Mouse (Mus musculus) heart, adult 11 months (tissue): ENCODE results near the gene Vti1a.

Experiments used
- DNase-seq: peaks from one replicate; pipeline ENCODE4 v3.0.0; 2022

The Vti1a gene

DNA sequence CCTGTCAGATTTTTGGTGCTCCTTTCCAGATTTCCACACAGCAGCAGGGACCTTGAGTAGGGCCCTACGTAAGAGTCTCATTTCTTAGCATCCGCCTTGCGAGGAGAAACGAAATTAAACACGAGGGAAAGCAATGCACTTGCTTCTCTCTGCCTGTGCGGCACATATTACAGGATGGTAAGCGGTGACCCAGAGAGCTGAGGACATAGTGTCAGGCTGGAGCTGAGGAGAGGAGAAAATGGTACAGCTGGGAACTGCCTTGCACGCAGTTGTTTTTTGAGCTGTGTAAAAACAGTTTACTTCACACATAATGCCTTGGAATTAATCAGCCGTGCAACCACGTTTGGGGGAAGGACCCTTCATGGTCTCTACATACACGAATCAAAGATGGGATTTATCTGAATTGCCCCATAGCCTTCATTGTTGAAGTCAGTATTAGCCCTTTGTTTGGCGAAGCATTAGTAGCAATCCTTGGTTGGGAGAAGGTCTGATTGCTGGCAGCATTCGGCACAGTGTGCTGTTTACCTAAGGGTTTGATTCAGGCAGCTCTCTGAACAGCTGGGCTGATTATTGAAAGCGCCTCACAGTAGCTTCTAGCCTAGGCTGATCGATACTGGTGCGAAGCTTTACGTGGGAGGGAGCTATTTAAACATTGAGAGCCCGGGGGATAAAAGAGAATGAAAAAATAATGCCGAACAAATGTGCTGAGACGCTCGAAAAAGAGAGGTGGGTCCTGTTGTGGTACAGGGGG is 153.4 kb downstream of the Vti1a start:
- peak; percentile 66 for DNase-seq

DNA sequence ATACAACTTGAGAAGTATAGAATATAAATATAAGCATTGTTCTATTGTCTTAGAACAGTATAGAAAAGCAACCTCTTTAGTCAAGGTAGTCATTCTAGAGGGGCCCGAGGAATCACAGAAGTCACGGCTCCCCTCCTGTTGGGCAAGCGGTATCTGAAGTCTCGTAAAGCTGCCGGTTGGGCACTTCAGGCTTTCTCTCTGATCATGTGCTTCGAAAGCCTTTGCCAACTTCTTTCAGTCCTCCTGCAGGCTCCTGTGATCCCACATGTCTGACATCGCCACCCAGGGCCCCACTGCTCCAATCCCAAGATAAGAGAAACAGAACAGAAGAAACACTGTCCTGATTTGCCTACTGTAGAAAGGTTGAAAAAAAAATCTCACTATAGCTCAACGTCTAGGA is 156.5 kb downstream of the Vti1a start:
- DNase-seq = peak; percentile 59

DNA sequence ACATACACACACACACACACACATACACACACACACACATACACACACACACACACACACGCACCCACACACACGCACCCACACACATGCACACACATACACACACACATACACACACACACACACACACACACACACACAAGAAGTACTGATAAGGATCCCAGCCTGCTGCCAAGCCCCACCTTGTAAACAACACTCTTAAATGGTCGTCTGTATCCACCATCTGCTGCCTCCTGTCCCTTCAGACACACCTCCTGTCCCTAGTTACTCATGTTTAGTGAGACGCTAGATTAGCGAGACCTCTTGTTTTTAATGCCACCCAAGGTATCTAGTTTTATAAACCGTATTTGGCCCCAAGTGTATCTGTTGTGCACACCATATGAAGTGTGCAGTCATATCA is 158.1 kb downstream of the Vti1a start:
- DNase-seq = peak; percentile 43

DNA sequence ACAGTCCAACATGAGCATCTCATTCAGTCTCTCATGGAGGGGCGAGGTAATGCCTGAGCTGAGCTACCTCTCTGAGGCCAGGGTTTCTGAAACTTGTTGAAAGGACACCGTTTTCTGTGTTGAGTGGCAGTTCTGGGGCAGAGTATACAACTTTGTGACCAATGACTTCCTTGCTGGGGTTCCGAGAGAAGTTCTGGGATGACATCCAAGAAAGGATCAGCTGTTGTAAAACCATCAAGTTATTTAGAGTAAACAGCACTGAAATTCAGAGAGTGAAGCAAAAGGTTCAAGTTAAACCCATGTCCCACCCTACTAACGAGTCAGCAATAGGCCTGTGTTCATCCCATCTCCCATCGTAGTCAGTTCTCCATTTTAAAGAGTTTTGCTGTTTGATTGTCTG is 164.4 kb downstream of the Vti1a start:
- peak; percentile 27 for DNase-seq

DNA sequence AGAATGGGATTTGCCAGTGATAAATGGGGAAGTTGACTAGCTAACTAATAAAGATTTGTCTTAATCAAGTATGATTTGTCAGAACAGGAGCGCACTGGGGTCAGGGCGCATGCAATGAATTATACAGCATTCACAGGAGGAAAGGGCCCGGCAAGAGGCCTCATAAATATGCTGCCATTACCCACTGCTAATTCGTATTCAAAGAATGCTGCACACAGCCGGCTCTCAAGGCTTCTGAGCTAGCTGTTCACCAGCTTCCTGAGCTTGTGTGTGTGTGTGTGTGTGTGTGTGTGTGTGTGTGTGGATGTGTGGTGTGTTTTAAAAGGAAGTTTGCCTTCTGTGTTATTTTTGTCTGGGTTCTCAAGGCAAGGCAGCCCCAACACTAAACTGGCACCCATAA is 165.2 kb downstream of the Vti1a start:
- peak; percentile 61 for DNase-seq

DNA sequence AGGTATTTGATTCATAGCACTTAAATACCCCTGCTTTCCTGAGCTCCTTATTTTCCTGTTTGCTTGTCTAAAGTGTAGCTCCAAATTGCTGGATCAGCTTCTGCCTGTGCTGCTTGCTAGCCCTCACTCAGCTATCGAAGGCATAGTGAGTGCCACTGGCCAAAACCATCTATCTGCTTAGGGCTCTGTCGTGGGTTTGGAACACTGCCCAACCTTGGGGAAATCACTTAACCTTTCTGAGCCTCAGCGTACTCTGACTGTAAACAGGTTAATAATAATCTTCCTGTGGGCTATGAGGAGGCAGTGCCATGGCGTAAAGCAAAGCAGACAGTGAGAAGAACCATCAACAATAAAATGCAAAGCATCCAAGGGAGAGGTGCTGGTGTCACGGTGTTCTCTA is 167.4 kb downstream of the Vti1a start:
- DNase-seq = peak; percentile 41

DNA sequence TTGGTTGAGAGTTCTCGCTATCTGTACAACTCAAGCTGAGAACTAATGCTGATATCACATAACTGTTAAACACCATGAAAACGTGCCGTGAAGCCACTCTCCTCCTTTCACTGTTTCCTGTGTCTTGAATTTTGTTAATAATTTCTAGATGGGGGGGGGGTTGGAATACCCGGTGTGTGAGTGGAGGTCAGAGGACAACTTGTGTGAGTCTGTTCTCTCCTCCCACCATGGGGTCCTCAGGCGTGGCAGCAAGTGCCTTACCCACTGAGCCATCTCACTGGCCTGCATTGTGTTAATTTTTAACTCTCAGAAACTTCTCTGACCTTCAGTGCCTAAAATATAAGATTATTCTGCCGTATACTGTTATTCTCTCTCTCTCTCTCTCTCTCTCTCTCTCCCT is 168.5 kb downstream of the Vti1a start:
- no peak for DNase-seq

DNA sequence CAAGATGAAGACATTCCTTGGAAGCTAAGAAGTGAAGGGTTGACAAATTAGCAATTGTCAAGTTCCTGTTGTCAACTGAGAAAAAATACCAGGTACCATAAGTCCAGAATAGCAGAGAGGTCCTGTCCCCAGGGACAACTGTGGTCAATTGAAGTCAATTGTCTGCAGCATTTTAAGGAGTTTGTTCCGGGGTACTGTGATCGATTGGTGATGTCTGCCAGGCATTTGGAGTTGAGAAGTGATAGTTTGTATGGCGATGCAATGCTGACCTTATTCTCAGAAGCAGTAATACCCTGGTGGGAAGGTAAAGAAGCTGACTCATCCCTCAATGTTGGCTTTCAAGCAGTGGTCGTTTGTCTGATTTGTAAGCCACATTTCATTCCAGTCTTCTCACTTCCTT is 170.4 kb downstream of the Vti1a start:
- no peak for DNase-seq

DNA sequence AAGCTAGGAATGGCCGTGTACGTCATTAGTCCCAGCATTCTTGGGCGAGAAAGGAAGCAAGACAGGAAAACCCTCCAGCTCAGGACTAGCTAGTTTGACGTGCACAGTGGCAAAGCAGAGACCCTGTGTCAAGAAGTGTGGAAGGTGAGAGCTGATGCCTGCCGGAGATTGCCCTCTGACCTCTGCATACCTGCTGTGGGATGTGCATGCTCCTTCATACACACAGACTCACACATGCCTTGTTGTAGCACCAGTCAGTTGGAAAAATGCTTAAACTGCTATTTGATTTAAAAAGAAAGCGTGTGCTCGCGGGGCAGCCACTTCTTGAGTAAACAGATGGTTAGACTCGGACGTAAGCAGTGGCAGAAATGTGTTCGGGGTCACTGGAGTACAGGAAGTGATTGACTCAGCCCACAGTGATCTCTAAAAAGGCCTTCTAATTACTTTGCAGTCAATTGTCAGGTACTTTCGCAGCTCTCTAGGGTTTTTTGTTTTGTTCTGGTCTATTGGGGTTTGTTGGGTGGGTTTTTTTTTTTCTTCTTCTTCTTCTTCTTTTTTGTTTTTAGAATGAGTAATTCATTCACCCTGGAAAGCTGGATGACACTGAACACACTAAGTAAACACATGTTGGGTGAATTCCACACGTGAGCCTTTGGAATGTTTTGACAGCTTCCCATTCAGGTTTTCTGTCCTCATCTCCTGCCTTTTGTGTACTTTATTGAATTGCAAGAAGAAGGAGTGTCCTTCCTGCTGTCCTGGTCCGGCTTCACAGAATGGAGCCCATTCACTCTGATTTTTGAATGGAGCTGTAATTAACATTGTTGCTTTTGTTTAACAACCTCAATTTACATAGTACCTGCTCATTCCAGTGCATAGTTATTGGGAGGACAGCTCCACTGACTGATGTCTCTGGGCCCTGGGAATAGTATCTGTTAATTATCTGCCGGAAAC is 175.3 kb downstream of the Vti1a start:
- DNase-seq = peak; percentile 85

DNA sequence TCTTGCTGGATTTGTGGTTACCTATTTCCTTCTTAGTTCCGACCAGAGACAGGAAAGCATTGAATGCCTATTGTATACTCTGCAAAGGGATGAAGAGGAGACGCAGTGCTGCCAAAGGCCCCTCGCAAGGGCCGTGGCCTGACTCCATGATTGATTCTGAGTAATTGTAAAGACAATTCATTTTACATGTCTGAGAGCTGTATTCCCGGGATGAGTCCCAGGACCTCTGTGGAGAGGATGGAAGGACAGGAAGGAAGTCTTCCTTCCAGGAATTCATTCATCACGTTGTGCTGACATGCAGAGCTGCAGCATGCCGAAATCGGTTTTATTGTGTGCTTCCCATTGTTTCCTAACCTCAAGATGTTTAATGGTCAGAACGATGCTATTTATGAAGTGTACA is 180.2 kb downstream of the Vti1a start:
- DNase-seq = peak; percentile 83

DNA sequence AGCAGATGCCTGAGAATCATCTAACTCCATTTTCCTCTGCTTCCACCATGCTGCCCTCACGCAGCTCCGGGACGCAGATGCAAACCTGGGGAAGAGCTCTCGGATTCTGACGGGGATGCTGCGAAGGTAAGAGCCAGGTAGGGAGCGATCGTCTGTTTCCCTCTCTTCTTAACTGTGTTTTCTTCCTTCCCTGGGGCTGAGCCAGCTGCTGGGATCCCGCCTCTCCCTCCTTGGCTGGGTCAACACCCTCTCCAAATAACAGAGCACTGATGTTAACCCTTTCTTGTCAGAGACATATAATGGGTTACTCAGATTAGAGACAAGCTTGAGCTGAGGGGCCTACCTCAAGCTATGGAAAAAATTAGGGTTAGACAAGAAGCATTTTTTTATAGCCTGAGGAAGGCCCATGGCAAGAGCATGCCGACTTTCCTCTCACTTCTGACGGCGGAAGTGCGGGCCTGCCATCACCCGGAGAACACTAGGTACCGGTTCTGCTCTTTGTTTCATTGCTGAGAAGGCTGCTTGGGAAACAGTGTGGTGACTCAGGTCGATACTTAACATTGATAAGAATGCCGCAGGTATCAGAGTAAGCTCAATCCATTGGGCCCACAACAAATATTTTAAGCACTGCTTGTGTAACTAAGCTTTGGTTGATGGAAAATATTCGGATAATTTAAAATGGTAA is 183.2 kb downstream of the Vti1a start:
- DNase-seq = peak; percentile 61

DNA sequence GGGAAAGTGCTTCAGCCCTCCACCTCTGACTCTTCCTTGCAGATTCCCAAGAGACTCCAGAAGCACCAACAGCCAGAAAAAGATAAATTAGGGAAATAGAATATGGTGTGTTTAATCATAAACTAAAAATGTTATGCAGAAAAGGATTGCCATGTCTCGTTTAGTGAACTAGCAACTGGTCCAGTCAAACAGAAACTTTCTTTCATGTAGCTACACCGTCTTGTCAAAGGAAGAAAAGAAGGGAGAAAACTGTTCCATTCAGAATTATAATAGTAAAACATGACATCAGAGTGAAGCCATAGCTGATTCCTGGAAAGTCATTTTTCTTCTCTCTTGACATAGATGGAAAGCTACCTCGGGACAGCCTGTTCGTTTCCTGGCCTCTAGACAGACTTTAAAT is 185.9 kb downstream of the Vti1a start:
- DNase-seq = no peak

DNA sequence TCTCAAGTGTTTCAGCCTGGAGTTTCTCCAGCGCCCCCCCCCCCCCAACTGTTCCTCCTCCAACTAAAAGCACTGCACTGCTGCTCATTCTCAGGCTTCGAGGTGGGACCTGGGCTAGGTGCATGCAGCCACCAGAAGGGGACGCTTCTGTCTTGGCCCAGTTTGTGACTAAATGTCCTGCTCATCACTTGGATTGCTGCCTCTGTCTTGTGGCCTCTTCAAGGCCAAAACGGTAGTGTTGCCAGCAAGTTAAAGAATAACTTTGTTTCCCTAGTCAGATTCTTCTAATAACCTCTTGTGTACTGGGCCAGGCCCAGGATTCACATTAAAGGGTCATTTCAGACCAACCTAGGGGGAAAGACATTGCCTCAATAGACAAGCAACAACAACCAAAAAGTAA is 187.7 kb downstream of the Vti1a start:
- DNase-seq = no peak

DNA sequence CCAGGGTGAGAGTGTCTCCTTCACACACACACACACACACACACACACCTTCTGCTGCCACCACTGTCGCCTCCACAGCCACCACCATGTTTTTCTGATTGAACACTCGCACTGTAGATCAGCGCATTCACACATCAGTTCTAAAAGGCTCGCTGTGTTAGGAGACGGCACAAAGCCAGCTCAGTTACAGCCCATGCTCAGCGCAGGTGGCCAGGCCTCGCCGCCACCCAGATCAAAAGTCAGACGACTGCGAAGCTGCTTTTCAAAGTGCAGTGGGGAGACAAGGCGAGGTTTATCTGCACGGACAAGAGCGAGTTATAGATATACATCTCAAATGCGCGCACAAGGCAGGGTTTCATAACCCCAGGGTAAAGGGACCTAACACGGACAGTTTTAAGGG is 191.7 kb downstream of the Vti1a start:
- no peak for DNase-seq

DNA sequence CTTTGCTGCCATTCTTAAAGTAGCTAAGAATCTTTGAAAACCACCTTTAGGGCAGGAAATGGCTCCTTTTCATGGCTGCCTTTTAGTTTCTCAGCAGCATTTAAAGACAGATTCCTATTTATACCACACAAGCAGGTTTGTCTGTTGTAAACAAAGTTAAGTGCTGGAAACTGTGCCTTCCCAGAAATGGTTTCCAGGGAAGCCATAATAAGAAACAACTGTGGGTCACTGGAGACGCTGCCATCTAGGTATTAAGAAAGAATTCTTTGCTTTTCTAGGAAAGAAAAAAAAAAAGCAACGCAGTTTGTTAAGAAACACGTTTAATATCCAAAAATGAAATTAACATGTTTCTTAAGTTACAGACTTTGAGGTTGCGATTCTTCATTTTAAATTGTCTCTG is 192.1 kb downstream of the Vti1a start:
- no peak for DNase-seq

DNA sequence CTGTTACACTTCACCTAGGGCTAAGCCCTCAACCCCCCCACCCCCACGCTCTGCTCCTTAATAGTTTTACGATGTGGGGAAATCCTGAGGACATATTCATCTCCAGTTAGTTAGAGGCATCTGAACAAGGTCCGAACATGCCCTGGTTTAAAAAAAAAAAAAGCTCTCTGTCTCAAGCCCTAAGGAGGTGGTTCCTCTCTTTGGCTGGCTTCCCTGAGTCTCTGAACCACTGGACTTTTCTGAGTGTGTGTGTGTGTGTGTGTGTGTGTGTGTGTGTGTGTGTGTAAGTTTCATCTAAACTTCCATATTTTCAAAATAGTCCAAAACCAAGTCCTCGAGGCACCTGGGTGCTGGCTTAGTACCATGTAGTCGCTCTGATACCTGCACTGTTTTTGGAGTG is 192.9 kb downstream of the Vti1a start:
- no peak for DNase-seq

DNA sequence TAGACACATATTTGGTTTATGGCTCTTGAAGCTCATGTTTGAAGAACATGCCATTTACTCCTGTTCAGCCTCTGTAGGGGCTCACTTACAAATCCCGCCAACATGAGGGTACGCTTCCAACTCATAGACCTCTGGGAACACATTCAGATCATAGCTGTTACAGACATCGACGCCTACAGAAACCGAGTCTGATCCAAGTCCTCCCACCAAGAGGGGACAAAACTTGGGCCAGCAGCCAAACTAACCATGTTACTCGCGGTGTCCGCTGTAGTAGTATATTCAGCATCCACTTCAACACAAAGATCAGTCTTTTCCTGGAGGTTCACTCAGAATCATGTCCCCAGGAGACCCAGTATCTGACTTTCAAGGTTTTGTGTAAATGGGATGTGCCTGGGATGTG is 193.5 kb downstream of the Vti1a start:
- peak; percentile 54 for DNase-seq

DNA sequence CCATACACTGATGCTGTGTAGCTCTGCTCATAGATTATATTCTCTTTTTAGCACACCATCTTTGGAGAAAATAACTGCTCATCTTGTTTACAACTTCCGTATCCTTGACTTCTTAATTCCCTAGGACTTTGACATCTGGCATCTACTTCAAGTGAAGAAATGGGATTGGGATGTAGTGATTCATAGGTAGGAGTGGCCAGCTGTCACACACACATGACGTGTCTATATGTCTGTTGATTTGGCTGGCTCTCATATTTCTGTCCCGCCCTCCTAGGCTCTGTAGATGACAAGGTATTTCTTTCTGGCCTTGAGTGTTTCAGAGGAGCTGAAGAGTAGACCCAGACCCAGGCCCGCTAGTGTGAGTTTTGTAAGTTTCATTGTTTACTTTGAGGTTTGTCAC is 197.8 kb downstream of the Vti1a start:
- no peak for DNase-seq

DNA sequence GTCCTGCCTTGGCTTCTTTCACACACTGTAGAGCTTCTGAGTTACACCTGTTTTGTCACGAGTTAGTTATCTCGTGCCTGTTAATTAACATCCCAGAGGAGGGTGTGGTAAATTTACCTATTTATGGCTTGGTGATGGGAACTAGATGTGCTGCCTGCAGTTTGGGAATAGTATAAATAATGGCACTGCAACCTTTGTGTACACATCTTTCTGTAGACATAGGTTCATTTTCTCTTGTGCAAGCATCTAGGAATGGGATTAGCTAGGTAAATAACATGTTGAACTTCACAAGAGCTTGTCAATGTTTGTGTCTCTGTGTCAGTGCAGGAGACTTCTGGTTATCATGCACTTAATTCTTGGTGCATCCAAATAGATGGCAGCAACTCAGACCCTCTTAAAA is 204.1 kb downstream of the Vti1a start:
- DNase-seq = peak; percentile 66

DNA sequence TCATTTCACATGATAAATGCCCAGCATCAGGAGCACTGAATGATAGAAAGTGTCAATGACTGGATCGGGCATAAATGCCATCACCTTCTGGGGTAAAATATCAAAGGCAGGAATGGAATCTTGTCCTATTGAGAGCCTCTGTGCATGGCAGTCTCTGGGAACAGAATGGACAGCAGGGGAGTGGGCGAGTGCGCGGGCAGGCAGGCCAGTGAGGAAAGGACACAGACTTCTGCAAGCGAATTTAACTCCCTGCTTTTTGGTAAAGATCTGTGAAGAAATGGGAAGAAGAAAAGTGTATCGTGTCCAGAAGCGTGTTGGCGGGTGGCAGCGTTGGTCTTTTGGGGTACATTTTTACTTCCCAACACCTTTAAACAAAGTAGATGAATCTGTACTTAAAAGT is 207.2 kb downstream of the Vti1a start:
- DNase-seq = peak; percentile 34

DNA sequence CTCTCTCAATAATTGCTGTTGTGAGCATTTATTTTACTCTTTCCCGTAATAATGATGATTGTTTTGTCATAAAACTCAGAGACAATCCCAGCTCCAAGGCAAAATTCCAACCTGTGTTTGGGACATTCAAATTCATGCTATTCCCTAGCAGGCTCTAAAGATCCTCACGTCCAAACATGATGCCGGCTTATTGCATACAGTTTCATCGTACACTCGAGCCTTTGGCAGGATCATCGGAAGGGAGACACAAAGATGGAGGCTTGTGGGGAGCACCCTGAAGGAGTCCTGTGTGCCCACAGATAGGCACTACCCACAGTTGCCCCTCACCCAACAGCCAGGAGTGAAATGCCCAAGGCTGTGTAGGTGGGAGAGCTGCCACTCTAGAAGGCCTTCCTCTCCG is 208.3 kb downstream of the Vti1a start:
- DNase-seq = peak; percentile 67

DNA sequence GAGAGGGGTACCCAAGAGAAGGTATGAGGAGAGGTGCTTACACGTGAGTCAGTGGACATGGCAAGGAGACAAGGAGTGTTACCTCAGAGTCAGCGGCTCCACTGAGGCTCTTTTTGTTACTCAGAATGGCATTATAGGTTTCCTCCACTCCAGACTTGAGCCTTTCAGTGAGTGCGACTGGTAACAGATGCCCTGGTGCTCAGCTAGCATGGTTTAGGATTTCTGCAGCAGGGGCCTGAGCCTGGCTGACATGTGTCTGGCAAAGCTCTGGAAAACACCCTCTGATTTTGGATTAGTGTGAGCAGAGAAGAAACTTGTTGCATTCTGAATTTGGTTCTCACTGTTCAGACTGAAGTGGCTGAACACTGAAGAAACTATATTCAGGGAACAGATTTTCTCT is 209.0 kb downstream of the Vti1a start:
- peak; percentile 55 for DNase-seq

DNA sequence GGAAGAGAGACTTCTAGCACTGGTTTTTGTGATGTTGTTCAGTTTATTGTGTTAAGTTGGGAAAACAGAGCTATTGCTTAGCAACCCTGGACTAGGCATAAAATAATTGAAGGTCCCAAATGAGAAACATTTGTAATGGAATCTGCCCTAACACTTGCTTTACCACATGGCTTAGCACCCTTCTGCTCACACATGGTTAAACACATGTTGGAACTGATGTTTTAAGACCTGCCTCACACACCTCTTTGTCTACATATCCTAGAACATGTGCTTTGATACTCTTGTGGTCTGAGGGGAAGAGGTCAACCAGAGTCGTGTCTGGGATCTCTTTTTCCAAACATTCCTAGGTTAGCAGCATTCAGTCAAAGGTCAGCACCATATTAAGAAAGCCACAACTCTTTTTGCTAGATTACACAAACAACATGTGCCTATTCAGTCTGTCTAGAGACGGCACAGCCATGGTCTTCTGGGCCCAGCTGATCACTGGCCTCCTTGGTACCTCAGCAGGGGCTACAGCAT is 210.7 kb downstream of the Vti1a start:
- DNase-seq = peak; percentile 40
